Mouse (Mus musculus) gastrocnemius, postnatal 36 days (tissue): ENCODE results near the gene Hikeshi. TPM values are rescaled to one million over a fixed set of nuclear protein-coding genes. Genes with fewer than 3 reads are reported as not detected.

Experiments
- DNase-seq, 2 experiments: peaks; one replicate each; pipeline ENCODE4 v3.0.0; 2022
- intact Hi-C: fragments of 180-260 bp; cut with DNase I; formaldehyde crosslinking; loops from one replicate; pipeline ENCODE4 v1.15.1; 2025
- long read RNA-seq, 2 experiments: library from polyadenylated mRNA; stranded (forward); transcript quantifications; one replicate each; pipeline ENCODE4 v2.0.0; 2021
- total RNA-seq, 2 experiments: library from RNA; stranded (reverse); gene quantifications; 2 replicates each; pipeline ENCODE4 v1.2.3; 2021

The Hikeshi gene
- 100 to 1,000 TPM; 105 to 107 TPM for total RNA-seq
- long read RNA-seq, experiment 1, transcript Hikeshi-209 (4 exons, 806 nt) = minor isoform, 19 of 110 reads
- long read RNA-seq, experiment 1, transcript Hikeshi-206 (5 exons, 2,224 nt) = major isoform, 78 of 110 reads
- long read RNA-seq, experiment 1, partial matches to known transcripts = 3 of 110 reads
- long read RNA-seq, experiment 1, other reads (novel, unspliced or antisense) = 7 of 110 reads
- long read RNA-seq, experiment 2, transcript Hikeshi-209 (4 exons, 806 nt) = minor isoform, 27 of 116 reads
- long read RNA-seq, experiment 2, transcript Hikeshi-206 (5 exons, 2,224 nt) = major isoform, 79 of 116 reads
- long read RNA-seq, experiment 2, partial matches to known transcripts = 6 of 116 reads
- long read RNA-seq, experiment 2, other reads (novel, unspliced or antisense) = 2 of 116 reads

DNA sequence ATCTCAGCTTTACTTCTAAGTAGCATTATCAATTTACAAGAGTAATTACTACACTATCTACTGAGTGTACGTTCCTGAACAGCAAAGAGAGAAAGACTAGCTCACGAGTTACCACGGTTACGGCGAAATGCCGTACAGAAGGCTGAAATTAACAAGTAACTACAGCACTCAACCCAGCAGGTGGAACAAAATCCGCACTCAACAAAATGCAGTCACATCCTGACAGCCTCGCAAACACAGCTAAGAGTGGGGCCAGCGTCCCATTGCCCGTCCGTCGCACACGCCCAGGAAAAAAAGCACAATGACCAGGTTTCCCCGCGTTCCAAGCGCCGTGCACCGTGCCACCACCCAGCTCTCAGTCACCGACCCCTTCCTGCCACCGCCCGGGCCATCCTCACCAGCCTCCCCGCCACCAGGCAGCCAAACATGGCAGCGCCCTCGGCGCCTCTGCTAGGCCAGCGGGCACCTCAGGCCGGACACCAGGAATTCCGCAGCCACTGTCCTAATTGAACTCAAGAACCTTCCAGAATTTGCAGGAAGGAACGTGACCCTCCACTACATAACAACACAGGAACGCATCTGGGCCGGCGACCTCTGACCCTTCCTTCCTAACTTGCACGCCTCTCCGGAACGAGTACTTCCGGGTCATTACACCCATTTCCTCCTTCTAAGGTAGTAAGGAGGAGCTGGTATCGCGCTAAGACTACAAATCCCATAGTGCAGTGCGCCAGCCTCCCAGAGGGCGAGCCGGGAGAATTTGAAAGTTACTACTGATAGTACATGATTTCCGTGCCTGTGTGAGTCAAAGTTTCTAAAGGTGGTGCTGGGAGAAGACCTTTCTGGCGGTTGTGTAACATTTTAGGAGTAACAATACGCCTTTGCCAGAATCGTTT lies at the start of gene Hikeshi:
Hikeshi (minus strand) TSS at position 634 of the 893 bp plus-strand sequence.
- peak; percentile 79 to 90 for DNase-seq
- intact Hi-C loops = loop anchor here (5.0 kb wide), 1 partner anchor 36 kb away; no protein-coding TSS in a partner anchor

GRCm38 (mm10) chr7:89984421-89984820 lies 43.4 kb upstream of the Hikeshi start:
- no peak for DNase-seq
- intact Hi-C loops = loop anchor here (10.0 kb wide), 1 partner anchor 420 kb away; no protein-coding TSS in a partner anchor

DNA sequence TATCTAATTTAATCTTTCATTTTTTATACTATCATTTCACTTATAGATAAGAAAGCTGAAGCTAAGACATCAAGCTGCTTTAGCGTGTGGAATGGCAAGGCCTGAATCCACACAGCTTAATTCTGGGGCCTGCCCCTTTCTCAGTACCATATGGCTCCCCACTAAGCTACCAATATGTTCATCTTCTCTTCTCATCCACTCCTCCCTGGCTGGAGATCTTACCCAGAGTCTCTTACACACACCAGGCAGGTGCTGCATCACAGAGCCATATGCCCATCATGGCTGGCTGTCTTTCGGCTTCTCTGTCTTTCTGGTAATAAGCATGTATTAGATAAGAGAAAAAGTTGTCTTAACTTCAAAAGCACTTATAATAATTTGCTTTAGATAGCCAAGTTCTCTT lies 42.4 kb upstream of the Hikeshi start:
- intact Hi-C loops = loop anchor here (10.0 kb wide), 1 partner anchor 421 kb away; no protein-coding TSS in a partner anchor
- DNase-seq = no peak

DNA sequence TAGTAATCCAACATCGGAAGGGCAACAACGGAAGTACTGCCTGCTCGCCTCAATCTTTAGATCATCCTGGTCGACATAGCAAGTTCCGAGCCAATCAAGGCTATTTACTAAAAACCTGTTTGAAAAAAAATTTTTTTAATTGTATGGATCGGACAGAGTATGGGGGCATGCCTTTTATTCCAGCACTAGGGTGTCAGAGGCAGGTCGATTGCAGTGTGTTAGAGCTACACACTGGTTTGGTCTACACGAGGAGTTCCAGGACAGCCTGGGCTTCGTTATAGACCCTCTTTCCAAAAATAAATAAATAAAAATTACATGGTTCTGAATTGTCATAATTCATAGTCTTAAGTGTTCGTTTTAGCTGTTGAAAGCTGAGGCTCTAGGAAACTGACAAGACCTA lies 40.6 kb upstream of the Hikeshi start:
- intact Hi-C loops = loop anchor here (10.0 kb wide), 1 partner anchor 423 kb away; no protein-coding TSS in a partner anchor
- no peak for DNase-seq

DNA sequence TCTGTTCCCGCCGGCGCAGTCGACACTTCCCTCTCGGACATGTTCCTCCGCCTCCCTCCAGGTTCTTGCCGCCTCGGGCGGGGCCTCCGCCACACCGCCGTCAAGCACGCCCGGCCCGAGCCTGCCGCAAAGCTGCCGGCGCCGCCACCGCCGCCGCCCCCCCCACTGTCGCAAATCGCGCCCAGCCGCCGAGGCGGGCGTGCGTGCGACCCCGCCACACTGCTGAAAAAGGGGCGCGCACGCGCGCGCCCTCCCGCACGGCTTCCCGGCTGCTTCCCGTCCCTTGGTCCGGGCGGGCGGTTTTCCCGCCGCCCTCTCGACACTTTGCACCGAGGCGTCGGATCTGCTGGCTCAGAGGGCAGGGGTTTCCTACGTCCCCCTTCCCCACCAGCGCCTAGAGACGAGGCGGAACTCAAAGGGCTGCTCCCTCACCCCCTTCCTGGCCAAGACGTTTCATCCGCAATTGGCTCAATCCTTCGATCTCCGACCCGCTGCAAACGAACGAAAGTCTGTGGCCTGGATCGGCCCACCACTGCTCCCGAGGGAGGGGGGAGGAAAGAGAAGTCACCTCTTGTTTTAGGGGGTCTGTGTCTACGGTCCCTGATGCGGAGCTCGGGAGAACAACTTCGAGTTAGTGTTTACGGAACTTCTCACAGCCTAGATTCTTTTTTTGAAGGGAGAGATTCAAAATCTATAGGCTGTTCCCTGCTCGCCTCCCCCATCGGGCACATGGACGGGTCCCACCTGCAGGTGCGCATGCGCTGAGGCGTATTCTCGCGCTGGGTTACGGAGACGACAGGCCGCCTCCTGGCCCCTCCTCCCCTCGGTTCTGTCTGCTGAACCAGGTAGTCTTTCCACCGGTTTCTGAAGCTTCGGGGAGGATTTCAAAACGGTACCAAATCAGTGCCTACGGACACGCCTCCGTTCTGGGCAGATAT lies 39.8 kb upstream of the Hikeshi start, which contains the start of gene Eed:
Eed (minus strand) TSS at position 499 of the 938 bp plus-strand sequence.
- DNase-seq = peak; percentile 90 to 94
- intact Hi-C loops = loop anchor here (10.0 kb wide), 1 partner anchor 424 kb away; no protein-coding TSS in a partner anchor

DNA sequence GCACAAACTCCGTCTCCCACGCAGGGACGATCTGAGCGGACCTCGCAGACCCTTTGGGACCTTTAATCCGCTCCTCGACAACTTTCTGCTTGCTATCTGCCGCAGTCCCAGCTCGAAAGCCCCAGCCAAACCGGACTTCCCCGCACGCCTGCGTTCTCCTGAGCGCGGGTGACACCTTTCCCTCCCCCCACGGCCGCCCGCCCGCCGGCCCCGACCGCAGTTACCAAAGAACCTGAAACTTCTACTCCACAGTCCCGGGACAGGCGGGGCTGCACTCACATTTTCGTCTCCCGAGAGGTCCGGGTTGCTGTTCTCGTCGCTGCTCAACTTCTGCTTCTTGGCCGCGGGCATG lies 39.1 kb upstream of the Hikeshi start:
- intact Hi-C loops = loop anchor here (10.0 kb wide), 1 partner anchor 425 kb away; no protein-coding TSS in a partner anchor

GRCm38 (mm10) chr7:89979432-89980130 lies 38.6 kb upstream of the Hikeshi start:
- DNase-seq = no peak

More for the DNA sequence above, 39.1 kb upstream of the Hikeshi start:
- DNase-seq = no peak

DNA sequence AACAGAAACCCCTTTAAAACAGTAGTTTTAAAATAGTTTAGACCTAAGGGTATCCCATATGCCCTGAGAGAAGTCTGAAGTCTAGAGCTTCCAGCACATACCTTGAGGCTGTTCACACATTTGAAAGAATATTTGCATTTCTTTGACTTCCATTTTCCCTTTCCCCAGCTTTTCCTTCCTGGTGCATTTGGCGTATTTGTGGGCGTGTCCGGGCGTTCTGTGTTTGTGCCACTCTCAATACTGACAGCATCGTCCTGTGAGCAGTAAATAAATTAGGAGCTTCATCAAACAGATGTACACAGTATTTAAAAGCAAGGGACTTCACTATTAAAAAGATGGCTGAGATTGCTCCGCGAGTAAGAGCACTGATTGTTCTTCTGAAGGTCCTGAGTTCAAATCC lies 35.8 kb upstream of the Hikeshi start:
- DNase-seq = no peak
- intact Hi-C loops = loop anchor here (5.0 kb wide), 1 partner anchor 34 kb away; the partner anchor contains the start of gene Hikeshi

More at GRCm38 (mm10) chr7:89979432-89980130, 38.6 kb upstream of the Hikeshi start:
- intact Hi-C loops = loop anchor here (5.0 to 10.0 kb wide), 2 partner anchors 37 to 425 kb away; partner anchors contain the start of gene Hikeshi

DNA sequence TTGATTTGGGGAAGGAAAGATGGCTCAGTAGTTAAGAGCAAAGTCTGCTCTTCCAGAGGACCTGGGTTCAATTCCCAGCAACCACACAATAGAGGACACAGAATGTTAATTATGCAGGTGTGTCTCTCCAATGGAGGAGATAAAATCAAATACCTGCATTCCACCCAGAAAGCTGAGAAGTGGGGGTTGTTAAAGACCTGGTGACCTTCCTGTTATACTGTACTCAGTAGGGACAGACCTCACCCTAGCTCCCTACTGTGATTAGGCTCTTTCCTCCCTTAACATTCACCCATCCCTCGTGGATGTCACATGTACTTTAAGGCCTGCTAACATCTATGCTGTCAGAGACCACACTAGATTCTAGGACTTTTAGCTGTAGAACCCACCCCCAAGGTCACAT lies 34.6 kb upstream of the Hikeshi start:
- intact Hi-C loops = loop anchor here (5.0 kb wide), 1 partner anchor 33 kb away; the partner anchor contains the start of gene Hikeshi

GRCm38 (mm10) chr7:89967235-89967634 lies 26.2 kb upstream of the Hikeshi start:
- DNase-seq = no peak
- intact Hi-C loops = no loop called here

More for the DNA sequence above, 34.6 kb upstream of the Hikeshi start:
- no peak for DNase-seq

GRCm38 (mm10) chr7:89966771-89967170 lies 25.8 kb upstream of the Hikeshi start:
- intact Hi-C loops = no loop called here
- no peak for DNase-seq

GRCm38 (mm10) chr7:89963135-89963534 lies 22.1 kb upstream of the Hikeshi start:
- no peak for DNase-seq
- intact Hi-C loops = no loop called here

DNA sequence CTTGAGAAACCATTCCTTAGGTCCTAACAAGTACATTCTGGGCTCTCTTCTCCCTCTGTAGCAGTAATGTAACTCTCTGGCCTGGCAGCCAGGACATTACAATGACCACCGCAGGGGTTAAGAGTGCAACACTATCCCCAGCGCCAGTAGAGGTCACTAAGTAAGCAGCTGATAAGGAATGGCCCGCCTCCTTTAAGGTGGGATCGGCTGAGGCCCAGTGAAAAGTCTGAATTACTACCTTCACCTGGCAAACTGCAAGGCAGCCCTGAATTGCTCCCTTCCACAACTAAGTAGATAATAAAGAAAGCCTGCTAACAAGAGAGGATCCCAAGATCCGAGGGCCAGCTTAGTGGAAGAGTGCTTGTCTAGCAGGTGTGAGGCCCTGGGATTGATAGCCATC lies 16.3 kb upstream of the Hikeshi start:
- no peak for DNase-seq
- intact Hi-C loops = no loop called here

DNA sequence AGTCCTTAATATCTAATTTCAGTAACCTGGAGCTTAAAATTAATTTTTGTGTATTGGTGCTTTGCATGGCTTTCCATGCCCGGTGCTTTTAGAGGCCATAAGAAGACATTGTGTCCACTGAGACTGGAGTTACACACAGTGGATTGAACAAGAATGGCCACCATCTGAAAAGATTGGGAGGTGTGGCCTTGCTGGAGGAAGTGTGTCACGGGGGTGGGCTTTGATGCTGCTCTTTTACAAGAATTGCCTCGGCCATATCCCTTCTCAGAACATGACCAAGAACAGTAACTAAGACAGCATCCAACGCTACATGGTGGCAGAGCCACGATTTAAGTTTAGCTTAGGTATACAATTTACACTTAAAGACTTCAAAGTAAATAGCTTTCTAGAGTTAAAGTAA lies 13.3 kb upstream of the Hikeshi start:
- no peak for DNase-seq
- intact Hi-C loops = no loop called here

- intact Hi-C loops = no loop called here
- no peak for DNase-seq
Observed at GRCm38 (mm10) chr7:89949403-89949802, 8.4 kb upstream of the Hikeshi start.

DNA sequence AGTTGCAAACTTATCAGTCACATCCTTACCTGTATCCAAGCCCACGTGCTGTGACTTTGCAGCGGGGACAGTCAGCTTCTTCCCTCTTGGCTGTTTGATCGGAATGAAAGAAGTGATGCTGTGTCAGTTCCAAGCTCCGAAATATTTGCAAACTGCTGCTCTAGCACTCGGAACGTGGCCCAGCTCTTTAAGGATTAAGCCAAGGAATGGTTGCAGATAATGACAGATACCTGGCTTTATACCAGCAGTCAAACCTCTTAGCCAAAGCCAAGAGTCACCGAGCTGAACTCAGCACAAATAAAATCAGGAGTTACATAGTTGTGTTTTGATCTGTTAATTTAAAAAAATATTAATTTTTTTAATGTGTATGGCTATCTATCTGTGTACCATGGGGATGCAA lies 7.0 kb upstream of the Hikeshi start:
- DNase-seq = no peak
- intact Hi-C loops = no loop called here

GRCm38 (mm10) chr7:89939497-89940353 lies 1.3 kb downstream of the Hikeshi start:
- intact Hi-C loops = loop anchor here (5.0 kb wide), 1 partner anchor 38 kb away; no protein-coding TSS in a partner anchor

More at GRCm38 (mm10) chr7:89939497-89940353, 1.3 kb downstream of the Hikeshi start:
- no peak for DNase-seq
